Mouse (Mus musculus) embryonic facial prominence, embryonic 11.5 days (tissue): Measurements from ENCODE around the gene Bax. TPM values are rescaled to one million over a fixed set of nuclear protein-coding genes. Genes with fewer than 3 reads are reported as not detected.
A peak's percentile ranks its signal among the peaks of the same experiment; 100 is the strongest.
"Not testable (repeated sequence)": the region's sequence is repeated elsewhere in the genome, so short reads cannot be mapped to it uniquely, and the experiment has no call there.

ENCODE experiments used
- ATAC-seq: fragments of 200-750 bp; cut with Nextera tagmentation; replicated peaks from 2 replicates; pipeline ENCODE4 v1.8.0; 2017; ENCODE audit warnings: low read depth; ENCODE audit not compliant: insufficient number of reproducible peaks, low FRiP score, low TSS enrichment
- DNase-seq: peaks from one replicate; pipeline ENCODE4 v3.0.0-alpha.2; 2015; ENCODE audit warnings: low spot score
- H3K27ac ChIP-seq: fragments of 300-500 bp; sonication (generic); replicated peaks from 2 replicates; pipeline ENCODE4 v1.5.1; 2014; ENCODE audit warnings: mild to moderate bottlenecking, low read depth, low read length, control low read depth
- H3K27me3 ChIP-seq: fragments of 300-500 bp; sonication (generic); 2 replicates; pipeline ENCODE4 v1.6.1; 2014; ENCODE audit warnings: mild to moderate bottlenecking, low read length, moderate library complexity, mixed read lengths; ENCODE audit not compliant: control insufficient read depth, insufficient read depth
- H3K36me3 ChIP-seq: fragments of 300-500 bp; sonication (generic); replicated peaks from 2 replicates; pipeline ENCODE4 v1.6.1; 2014; ENCODE audit warnings: low read depth, mild to moderate bottlenecking, low read length, moderate library complexity, mixed read lengths; ENCODE audit not compliant: control insufficient read depth, insufficient read depth
- H3K4me1 ChIP-seq: fragments of 300-500 bp; sonication (generic); 2 replicates; pipeline ENCODE4 v1.6.1; 2014; ENCODE audit warnings: low read length, mixed read lengths; ENCODE audit not compliant: control insufficient read depth, insufficient read depth
- H3K4me2 ChIP-seq: fragments of 300-500 bp; sonication (generic); 2 replicates; pipeline ENCODE4 v1.6.1; 2014; ENCODE audit warnings: low read depth, mild to moderate bottlenecking, control low read depth, low read length, moderate library complexity
- H3K4me3 ChIP-seq: fragments of 300-500 bp; sonication (generic); 2 replicates; pipeline ENCODE4 v1.5.1; 2014; ENCODE audit warnings: low read depth, low read length, control low read depth
- H3K9ac ChIP-seq: fragments of 300-500 bp; sonication (generic); replicated peaks from 2 replicates; pipeline ENCODE4 v1.6.1; 2014; ENCODE audit warnings: mild to moderate bottlenecking, control low read depth, low read length
- H3K9me3 ChIP-seq: fragments of 300-500 bp; sonication (generic); replicated peaks from 2 replicates; pipeline ENCODE4 v1.6.1; 2016; ENCODE audit warnings: mild to moderate bottlenecking, low read length, inconsistent platforms, mixed read lengths; ENCODE audit not compliant: control insufficient read depth
- WGBS: fragments of 180-500 bp; shearing (Covaris S2); extraction: QIAGEN DNeasy Blood & Tissue Kit; methylation state at CpG from one replicate; pipeline ENCODE4 v1.1.7; 2014; 5-methylcytosine and 5-hydroxymethylcytosine counted together
- polyA plus RNA-seq: library from polyadenylated mRNA; unstranded; fragments of >200 nt; fragmentation: Nextera tagmentation; extraction: Ambion mirVana; gene quantifications from 2 replicates; pipeline ENCODE4 v1.2.1, GENCODE M21; 2014

Bax gene
- polyA plus RNA-seq, 1 experiment from 2014 or later = 151 TPM

GRCm38 (mm10) chr7:45487861-45488292, 21.2 kb upstream of the Bax start:
- H3K4me1 ChIP-seq = no peaks in the 10 kb centered on the region; the same call in 1 of the 2 replicates
- WGBS = 26% methylated on average over 11 of the region's 11 CpGs
- H3K4me2 ChIP-seq = peak overlapping the region; percentile 72
- 0 out of 2 replicates have a peak overlapping the region, but pooled peaks have one; percentile 65 for H3K27ac ChIP-seq
- H3K9ac ChIP-seq = peak overlapping the region; percentile 67
- H3K4me3 ChIP-seq = peak overlapping the region; percentile 38; the same call in 1 of the 2 replicates
- no peaks in the 10 kb centered on the region for H3K27me3 ChIP-seq
- DNase-seq (peak; percentile 27), ATAC-seq (peak; percentile 26; the same call in 1 of the 2 replicates)
- no peaks in the 10 kb centered on the region for H3K36me3 ChIP-seq
- no peaks in the 10 kb centered on the region for H3K9me3 ChIP-seq

GRCm38 (mm10) chr7:45486761-45487415, 20.2 kb upstream of the Bax start, which contains the start of gene Gm45808:
Gene Gm45808 (minus strand): TSS chr7:45486811.
- Histone ChIP-seq H3K4me3 (no peak within 1 kb of the TSS), H3K27ac (no peak within 1 kb of the TSS), H3K9ac (no peak within 1 kb of the TSS; the same call in 1 of the 2 replicates), H3K4me1 (no peaks in the 10 kb centered on the region; the same call in 1 of the 2 replicates), H3K9me3 (no peaks in the 10 kb centered on the region), H3K4me2 (no peak within 1 kb of the TSS), H3K36me3 (no peaks in the 10 kb centered on the region), H3K27me3 (no peaks in the 10 kb centered on the region)
- 86% methylated on average over 12 of the region's 12 CpGs for WGBS
- no peak for ATAC-seq
- DNase-seq = no peak

DNA sequence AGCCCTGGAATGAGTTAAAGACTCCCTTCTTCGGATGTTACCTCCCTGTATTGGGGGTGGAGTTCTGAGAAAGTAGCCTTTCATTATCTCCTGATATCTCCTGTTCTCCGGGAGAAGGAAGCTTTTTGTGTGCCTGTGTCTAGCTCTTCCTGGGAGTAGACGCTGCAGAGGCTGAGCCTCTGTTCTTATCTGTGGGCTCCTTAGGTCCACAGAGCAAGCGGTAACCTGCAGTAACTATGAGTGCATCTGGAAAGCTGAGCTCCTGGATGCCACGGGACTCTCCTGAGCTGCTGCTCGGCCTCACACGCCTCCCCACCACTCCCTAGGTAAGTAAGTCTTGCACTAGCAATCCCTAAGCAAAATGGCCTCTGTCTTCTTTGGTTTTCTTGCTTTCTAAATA, 19.5 kb upstream of the Bax start:
- H3K27me3 ChIP-seq = no peaks in the 10 kb centered on the region
- no peaks in the 10 kb centered on the region for H3K36me3 ChIP-seq
- 82% methylated on average over 7 of the region's 7 CpGs for WGBS
- no peak overlapping the region for H3K27ac ChIP-seq
- H3K9me3 ChIP-seq = no peaks in the 10 kb centered on the region
- no peak overlapping the region for H3K4me2 ChIP-seq
- ATAC-seq = no peak
- no peak overlapping the region for H3K9ac ChIP-seq
- no peak overlapping the region for H3K4me3 ChIP-seq
- DNase-seq = no peak
- H3K4me1 ChIP-seq = no peaks in the 10 kb centered on the region; the same call in 1 of the 2 replicates

DNA sequence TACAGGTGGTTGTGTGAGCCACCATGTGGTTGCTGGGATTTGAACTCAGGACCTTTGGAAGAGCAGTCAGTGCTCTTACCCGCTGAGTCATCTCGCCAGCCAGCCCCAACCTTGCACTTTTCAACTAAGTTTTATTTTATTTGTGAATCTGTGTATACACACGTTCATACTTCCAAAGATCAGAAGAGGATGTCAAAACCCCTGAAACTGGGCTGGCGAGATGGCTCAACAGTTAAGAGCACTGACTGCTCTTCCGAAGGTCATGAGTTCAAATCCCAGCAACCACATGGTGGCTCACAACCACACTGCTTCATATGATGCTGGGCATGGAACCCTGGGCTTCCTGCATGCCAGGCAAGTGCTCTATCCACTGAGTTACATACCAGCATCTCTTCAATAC, 18.3 kb upstream of the Bax start:
- H3K27ac ChIP-seq, H3K9me3 ChIP-seq, H3K4me2 ChIP-seq, H3K9ac ChIP-seq, DNase-seq, H3K4me1 ChIP-seq, ATAC-seq, H3K27me3 ChIP-seq, H3K4me3 ChIP-seq, H3K36me3 ChIP-seq: not testable (repeated sequence)
- 92% methylated on average over 5 of the region's 5 CpGs for WGBS

DNA sequence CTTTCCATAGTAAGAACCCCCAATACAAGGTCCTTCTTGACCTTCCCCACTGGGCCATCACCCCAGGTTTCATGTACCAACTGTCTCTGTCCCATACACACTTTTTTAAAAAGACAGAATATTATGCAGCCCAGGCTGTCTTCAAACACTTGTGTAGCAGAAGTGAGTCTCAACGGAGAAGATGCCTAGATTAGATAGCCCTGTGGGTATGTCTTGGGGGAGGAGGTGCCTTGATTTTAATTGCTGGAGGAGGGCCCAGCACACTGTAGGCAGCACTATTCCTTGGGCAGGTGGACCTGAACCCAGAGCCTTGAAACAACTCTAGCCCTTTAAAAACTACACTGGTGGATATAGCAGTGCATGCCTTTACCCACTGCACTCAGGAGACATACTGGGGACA, 15.5 kb upstream of the Bax start:
- no peak for DNase-seq
- ATAC-seq = no peak
- no peaks in the 10 kb centered on the region for H3K27me3 ChIP-seq
- H3K36me3 ChIP-seq = no peaks in the 10 kb centered on the region
- no peak overlapping the region for H3K27ac ChIP-seq
- 90% methylated on average over 1 of the region's 1 CpGs for WGBS
- H3K9me3 ChIP-seq = no peaks in the 10 kb centered on the region
- no peak overlapping the region for H3K9ac ChIP-seq
- H3K4me3 ChIP-seq = no peak overlapping the region
- H3K4me2 ChIP-seq = no peak overlapping the region
- H3K4me1 ChIP-seq = no peaks in the 10 kb centered on the region

- no peaks in the 10 kb centered on the region for H3K36me3 ChIP-seq
- ATAC-seq (peak; percentile 64; the same call in 1 of the 2 replicates), DNase-seq (peak; percentile 78)
- no peaks in the 10 kb centered on the region for H3K4me1 ChIP-seq
- H3K27me3 ChIP-seq = no peaks in the 10 kb centered on the region
- H3K9me3 ChIP-seq = no peaks in the 10 kb centered on the region
- no peak within 1 kb of the TSS for H3K27ac ChIP-seq
- no peak within 1 kb of the TSS for H3K4me3 ChIP-seq
- no peak within 1 kb of the TSS for H3K9ac ChIP-seq
- no peak within 1 kb of the TSS for H3K4me2 ChIP-seq
- 55% methylated on average over 15 of the region's 15 CpGs for WGBS
These were observed 14.8 kb upstream of the Bax start, which contains the start of gene Tulp2 for GRCm38 (mm10) chr7:45481374-45481927. Gene Tulp2 (plus strand): TSS chr7:45481877.

DNA sequence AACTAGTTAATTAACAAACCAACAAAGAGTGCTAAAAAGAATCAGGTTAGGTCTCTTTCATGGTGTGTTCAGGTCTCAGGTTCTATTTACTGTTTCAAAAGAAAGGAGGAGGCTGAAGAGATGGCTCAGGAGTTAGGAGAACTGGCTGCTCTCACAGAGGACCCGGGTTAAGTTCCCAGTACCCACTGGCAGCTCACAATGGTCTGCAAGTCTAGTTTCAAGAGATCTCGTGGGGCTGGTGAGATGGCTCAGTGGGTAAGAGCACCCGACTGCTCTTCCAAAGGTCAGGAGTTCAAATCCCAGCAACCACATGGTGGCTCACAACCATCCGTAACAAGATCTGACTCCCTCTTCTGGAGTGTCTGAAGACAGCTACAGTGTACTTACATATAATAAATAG, 13.6 kb upstream of the Bax start:
- 75% methylated on average over 3 of the region's 4 CpGs for WGBS
- H3K9me3 ChIP-seq, H3K4me3 ChIP-seq, H3K36me3 ChIP-seq, H3K4me1 ChIP-seq, H3K9ac ChIP-seq, H3K27ac ChIP-seq, H3K4me2 ChIP-seq, ATAC-seq, H3K27me3 ChIP-seq, DNase-seq: not testable (repeated sequence)

DNA sequence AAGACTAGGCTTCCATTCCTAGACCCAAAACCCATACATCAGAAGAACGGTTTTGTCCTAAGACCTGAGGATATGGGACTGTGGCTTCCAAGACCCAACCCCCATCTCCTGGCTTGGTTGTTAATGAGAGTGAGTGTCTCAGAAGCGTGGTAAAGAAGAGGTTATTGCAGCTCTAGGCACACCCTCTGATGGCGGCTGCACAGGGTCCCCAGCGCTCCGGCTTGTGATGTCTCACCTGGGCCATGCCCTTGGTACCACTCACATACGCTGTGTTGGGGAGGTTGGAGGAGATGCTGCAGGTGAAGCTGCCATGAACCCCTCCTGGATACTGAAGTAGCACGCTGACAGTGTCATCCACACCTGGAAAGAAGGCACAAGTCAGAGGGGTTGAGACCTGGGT, 12.1 kb upstream of the Bax start:
- Histone ChIP-seq H3K4me1 (no peaks in the 10 kb centered on the region), H3K4me2 (no peak overlapping the region), H3K36me3 (no peaks in the 10 kb centered on the region), H3K9me3 (no peaks in the 10 kb centered on the region), H3K9ac (no peak overlapping the region), H3K4me3 (no peak overlapping the region), H3K27ac (no peak overlapping the region), H3K27me3 (no peaks in the 10 kb centered on the region)
- WGBS = 94% methylated on average over 7 of the region's 7 CpGs
- DNase-seq (no peak), ATAC-seq (0 out of 2 replicates have a peak, but pooled peaks have one; percentile 4)
